Mouse (Mus musculus) forebrain, embryonic 10.5 days (tissue): Measurements from ENCODE around the gene Gm20721. TPM values are rescaled to one million over a fixed set of nuclear protein-coding genes. Genes with fewer than 3 reads are reported as not detected.

Experiments
- DNase-seq: peaks from one replicate; pipeline ENCODE4 v3.0.0-alpha.2; 2017; ENCODE audit warnings: low spot score; ENCODE audit errors: extremely low spot score
- H3K27ac ChIP-seq: fragments of 300-500 bp; sonication (generic); 2 replicates; pipeline ENCODE4 v1.5.1; 2016; ENCODE audit warnings: mild to moderate bottlenecking
- H3K27me3 ChIP-seq: fragments of 300-500 bp; sonication (generic); 2 replicates; pipeline ENCODE4 v1.6.1; 2016; ENCODE audit warnings: mild to moderate bottlenecking; ENCODE audit not compliant: poor library complexity, severe bottlenecking
- H3K36me3 ChIP-seq: fragments of 300-500 bp; sonication (generic); replicated peaks from 2 replicates; pipeline ENCODE4 v1.6.1; 2016; ENCODE audit warnings: mild to moderate bottlenecking, moderate library complexity
- H3K4me1 ChIP-seq: fragments of 300-500 bp; sonication (generic); 2 replicates; pipeline ENCODE4 v1.6.1; 2016
- H3K4me3 ChIP-seq: fragments of 300-500 bp; sonication (generic); 2 replicates; pipeline ENCODE4 v1.5.1; 2016; ENCODE audit warnings: mild to moderate bottlenecking, moderate library complexity
- H3K9me3 ChIP-seq: fragments of 300-500 bp; sonication (generic); 2 replicates; pipeline ENCODE4 v1.6.1; 2016; ENCODE audit warnings: mild to moderate bottlenecking, moderate library complexity
- WGBS: fragments of 180-500 bp; shearing (Covaris S2); methylation state at CpG from one replicate; pipeline ENCODE4 v1.1.7; 2016; 5-methylcytosine and 5-hydroxymethylcytosine counted together
- polyA plus RNA-seq: library from polyadenylated mRNA; unstranded; fragments of >200 nt; fragmentation: Nextera tagmentation; extraction: Ambion mirVana; gene quantifications from 2 replicates; pipeline ENCODE4 v1.2.1, GENCODE M21; 2016

Gene Gm20721
- polyA plus RNA-seq, 1 experiment from 2014 or later, result 8.1 TPM

DNA sequence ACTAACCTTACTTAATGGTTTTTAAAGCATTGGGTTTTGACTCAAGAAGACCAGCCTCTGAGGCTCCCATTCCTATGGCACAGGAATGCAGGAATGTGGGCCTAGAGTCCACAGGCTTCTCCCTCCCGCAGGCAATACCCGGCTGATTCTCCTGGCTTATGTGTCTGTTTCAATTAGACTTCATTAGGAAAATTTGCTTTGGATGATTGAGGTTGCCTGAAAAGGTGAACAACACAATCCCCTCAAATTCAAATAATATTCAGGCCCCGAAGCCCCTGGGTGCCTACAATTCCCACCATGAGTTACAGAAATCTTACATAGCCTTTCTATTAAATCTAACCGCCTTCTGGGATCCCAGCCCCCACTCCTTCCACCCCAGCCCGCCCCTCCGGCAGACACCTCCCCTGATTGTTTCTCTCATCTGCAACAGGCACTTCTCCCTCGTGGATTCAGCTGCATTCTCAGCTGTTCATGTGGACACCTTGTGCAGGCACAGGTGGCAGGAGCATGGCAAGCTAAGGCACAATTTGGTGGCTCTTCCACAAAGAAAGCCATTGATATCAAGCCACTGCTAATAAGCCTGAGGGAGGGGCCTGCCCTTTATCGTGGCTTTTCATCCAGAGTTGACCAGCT lies 55.4 kb downstream of the Gm20721 start:
- Histone ChIP-seq H3K27me3 (peaks cover 36% of the 10 kb centered on the region), H3K4me3 (peak overlapping the region; percentile 48), H3K4me1 (peaks cover 75% of the 10 kb centered on the region), H3K9me3 (peaks cover 36% of the 10 kb centered on the region), H3K27ac (peak overlapping the region; percentile 69), H3K36me3 (peaks cover 82% of the 10 kb centered on the region)
- WGBS, result 52% methylated on average over 8 of the region's 8 CpGs
- DNase-seq, result no peak

DNA sequence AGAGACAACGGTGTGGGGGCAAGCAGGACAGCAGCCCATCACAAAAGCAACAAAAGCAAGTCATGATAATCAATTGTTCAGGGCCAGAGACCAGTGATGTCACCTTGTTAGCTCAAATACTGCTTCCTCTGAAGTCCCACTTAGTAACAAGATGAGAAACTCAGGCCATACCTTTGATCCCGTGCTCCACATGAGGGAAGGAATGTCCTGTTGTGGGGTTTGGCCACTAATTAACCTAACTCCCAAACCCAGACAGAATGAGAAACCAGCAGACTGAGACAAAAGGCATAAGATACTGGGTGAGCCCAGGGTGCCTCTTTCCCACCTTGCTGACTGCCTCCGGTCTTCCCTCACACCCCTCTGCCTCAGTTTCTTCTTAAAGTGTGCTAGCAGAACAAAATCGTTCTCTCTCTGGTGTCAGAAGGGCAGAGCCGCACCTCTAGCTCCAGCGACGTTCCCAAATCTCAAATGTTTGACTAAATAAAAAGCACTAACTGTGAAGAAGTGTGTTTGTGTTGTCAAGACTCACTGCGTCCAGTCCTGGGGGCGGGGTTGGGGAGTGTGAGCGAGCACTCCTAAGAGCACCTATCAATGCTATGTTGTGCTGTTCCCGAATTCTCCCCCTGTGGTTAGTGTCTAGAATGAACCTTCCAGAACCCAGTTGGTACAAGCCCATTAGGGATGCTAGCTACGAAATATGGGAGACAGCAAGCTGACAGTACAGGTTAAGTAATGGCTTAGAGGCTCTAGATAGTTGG lies 57.7 kb downstream of the Gm20721 start:
- Histone ChIP-seq H3K36me3 (peaks cover 92% of the 10 kb centered on the region), H3K27ac (no peak overlapping the region), H3K27me3 (peaks cover 59% of the 10 kb centered on the region), H3K4me3 (no peak overlapping the region), H3K9me3 (peaks cover 39% of the 10 kb centered on the region), H3K4me1 (peaks cover 93% of the 10 kb centered on the region)
- no peak for DNase-seq
- WGBS, result 47% methylated on average over 12 of the region's 12 CpGs

DNA sequence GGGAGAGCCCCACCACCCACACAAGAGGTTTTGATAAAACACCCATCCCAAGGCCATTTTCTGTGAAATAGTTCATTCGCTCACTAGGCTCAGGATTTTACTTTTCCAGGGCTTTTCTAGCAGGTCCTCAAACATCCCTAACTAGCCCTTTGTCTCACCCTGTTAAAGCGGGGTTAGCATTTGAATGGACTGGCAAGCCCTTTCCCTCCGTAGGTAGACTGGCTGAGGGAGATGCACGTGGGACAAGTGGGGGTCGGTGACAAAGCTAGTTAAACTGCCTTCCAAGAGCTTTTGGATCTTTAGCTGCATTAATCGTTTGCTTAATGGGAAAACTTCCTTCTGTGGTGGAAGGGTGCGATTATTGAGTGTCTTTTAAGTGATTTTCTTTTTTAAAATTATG lies 58.6 kb downstream of the Gm20721 start:
- Histone ChIP-seq H3K27me3 (peaks cover 64% of the 10 kb centered on the region), H3K27ac (no peak overlapping the region), H3K4me1 (peaks cover 92% of the 10 kb centered on the region), H3K4me3 (peak overlapping the region; percentile 51; the same call in 1 of the 2 replicates), H3K36me3 (peaks cover 95% of the 10 kb centered on the region), H3K9me3 (peaks cover 39% of the 10 kb centered on the region)
- DNase-seq, result no peak
- WGBS, result 27% methylated on average over 7 of the region's 7 CpGs

DNA sequence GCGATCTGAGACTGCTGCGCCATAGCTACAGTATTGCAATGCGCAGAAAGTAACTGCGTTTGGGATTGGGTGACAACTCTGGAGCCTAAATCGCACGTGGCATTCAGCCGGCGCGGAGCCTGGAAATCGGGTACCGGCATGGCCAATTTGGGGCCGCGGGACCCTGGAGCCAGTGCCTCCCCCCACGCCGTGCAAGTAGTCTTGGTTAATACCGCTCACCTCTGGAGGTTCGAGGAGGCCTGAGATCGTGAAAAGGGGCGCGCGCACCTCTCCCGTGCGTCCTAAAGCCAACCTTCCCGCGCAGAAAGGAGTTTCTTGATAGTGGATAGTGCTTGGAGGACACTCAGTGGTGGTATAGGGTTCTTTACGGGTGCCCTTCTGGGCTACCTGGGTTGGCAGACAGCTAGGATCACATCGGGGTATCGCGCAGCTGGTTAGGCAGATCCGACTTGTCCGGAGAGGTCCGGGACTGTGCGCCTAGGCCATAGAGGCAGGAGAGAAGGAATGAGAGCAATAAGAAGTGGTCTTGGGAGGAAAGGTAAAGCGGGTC lies 60.5 kb downstream of the Gm20721 start:
- WGBS, result 51% methylated on average over 34 of the region's 34 CpGs
- peaks cover 100% of the 10 kb centered on the region for H3K36me3 ChIP-seq
- H3K9me3 ChIP-seq, result peaks cover 39% of the 10 kb centered on the region
- H3K4me1 ChIP-seq, result peaks cover 73% of the 10 kb centered on the region
- peaks cover 72% of the 10 kb centered on the region for H3K27me3 ChIP-seq
- DNase-seq, result no peak
- H3K4me3 ChIP-seq, result peak overlapping the region; percentile 51
- H3K27ac ChIP-seq, result no peak overlapping the region

DNA sequence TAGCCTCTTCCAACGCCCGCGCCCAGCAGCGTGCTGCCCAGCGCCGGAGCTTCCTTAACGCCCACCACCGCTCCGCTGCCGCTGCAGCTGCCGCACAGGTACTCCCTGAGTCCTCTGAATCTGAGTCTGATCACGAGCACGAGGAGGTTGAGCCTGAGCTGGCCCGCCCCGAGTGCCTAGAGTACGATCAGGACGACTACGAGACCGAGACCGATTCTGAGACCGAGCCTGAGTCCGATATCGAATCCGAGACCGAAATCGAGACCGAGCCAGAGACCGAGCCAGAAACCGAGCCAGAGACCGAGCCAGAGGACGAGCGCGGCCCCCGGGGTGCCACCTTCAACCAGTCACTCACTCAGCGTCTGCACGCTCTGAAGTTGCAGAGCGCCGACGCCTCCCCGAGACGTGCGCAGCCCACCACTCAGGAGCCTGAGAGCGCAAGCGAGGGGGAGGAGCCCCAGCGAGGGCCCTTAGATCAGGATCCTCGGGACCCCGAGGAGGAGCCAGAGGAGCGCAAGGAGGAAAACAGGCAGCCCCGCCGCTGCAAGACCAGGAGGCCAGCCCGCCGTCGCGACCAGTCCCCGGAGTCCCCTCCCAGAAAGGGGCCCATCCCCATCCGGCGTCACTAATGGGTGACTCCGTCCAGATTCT lies 61.6 kb downstream of the Gm20721 start:
- peaks cover 39% of the 10 kb centered on the region for H3K9me3 ChIP-seq
- H3K27me3 ChIP-seq, result peaks cover 72% of the 10 kb centered on the region
- H3K4me3 ChIP-seq, result peak overlapping the region; percentile 51
- H3K36me3 ChIP-seq, result peaks cover 100% of the 10 kb centered on the region
- WGBS, result 48% methylated on average over 58 of the region's 58 CpGs
- no peak for DNase-seq
- H3K4me1 ChIP-seq, result peaks cover 62% of the 10 kb centered on the region
- peak overlapping the region; percentile 53; the same call in 1 of the 2 replicates for H3K27ac ChIP-seq

DNA sequence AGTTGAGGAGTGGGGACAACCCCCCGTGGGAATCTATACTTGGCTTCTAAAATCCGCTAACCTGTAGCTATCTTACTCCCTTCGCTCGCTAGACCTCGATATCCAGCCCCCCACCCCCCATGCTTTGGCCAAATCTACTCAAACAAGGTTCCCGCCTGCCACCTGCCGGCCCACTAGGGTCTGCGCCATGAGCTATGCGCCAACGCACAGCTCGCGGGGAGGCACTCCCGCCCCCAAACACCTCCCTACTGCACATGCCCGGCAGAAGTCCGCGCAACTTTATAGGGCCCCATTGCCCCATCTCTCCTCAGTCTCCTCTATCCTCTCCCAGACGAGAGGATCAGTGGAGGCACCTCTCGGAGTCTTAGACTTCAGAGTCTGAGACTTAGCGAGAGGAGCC lies 62.5 kb downstream of the Gm20721 start, which contains the start of gene Gnas:
Gnas (plus strand) TSS at position 310 of the 400 bp plus-strand sequence.
- H3K27me3 ChIP-seq, result peaks cover 64% of the 10 kb centered on the region
- H3K27ac ChIP-seq, result peak within 1 kb of the TSS; percentile 53; the same call in 1 of the 2 replicates
- peaks cover 100% of the 10 kb centered on the region for H3K36me3 ChIP-seq
- WGBS, result 54% methylated on average over 19 of the region's 19 CpGs
- H3K4me1 ChIP-seq, result peaks cover 53% of the 10 kb centered on the region
- H3K9me3 ChIP-seq, result peaks cover 39% of the 10 kb centered on the region
- H3K4me3 ChIP-seq, result peak within 1 kb of the TSS; percentile 51
- DNase-seq, result no peak

DNA sequence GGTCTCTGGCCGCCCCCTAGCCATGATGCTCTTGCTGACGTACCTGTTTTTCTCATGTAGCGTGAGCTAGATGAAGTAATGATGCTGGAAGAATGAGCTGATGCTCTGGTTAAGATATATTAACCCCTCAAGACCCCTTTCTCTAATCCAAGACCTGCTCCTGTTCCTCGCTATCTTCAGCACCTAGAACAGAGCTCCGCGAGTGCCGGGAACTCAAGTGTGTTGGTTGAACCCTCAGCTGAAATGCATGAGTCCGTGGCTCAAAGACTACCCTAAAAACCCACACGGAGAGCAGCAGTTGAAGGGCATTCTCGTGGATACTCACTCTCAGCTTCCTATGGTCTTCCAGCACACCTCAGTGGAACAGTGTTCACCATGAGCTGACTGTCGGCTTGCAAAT lies 63.2 kb downstream of the Gm20721 start:
- peaks cover 58% of the 10 kb centered on the region for H3K27me3 ChIP-seq
- peak overlapping the region; percentile 51 for H3K4me3 ChIP-seq
- DNase-seq, result no peak
- H3K9me3 ChIP-seq, result peaks cover 39% of the 10 kb centered on the region
- WGBS, result 51% methylated on average over 11 of the region's 11 CpGs
- peaks cover 46% of the 10 kb centered on the region for H3K4me1 ChIP-seq
- peaks cover 100% of the 10 kb centered on the region for H3K36me3 ChIP-seq
- H3K27ac ChIP-seq, result no peak overlapping the region

Other genes with a start within 250 kb of the Gm20721 start
- 30.0 and 32.1 TPM in 2 replicates for gene Npepl1, start 236.4 kb downstream of the Gm20721 start, polyA plus RNA-seq
- 880 and 928 TPM in 2 replicates for gene Gnas, start 62.4 kb downstream of the Gm20721 start, polyA plus RNA-seq
- 196 and 201 TPM in 2 replicates for gene Nelfcd, start 69.1 kb upstream of the Gm20721 start, polyA plus RNA-seq
- 102 and 106 TPM in 2 replicates for gene Ctsz, start 92.3 kb upstream of the Gm20721 start, polyA plus RNA-seq
- gene Tubb1, start 104.0 kb upstream of the Gm20721 start, polyA plus RNA-seq, result 5.5 and 5.9 TPM in 2 replicates
- gene Atp5e, start 117.4 kb upstream of the Gm20721 start, polyA plus RNA-seq, result 534 and 554 TPM in 2 replicates
- gene Prelid3b, start 126.4 kb upstream of the Gm20721 start, polyA plus RNA-seq, result 128 and 129 TPM in 2 replicates